Mouse (Mus musculus) ES-Bruce4 (cell line): ENCODE measurements around the gene Trim26.
"Not testable (repeated sequence)": the region's sequence is repeated elsewhere in the genome, so short reads cannot be mapped to it uniquely, and the experiment has no call there.

Experiments used
- CTCF ChIP-seq: IDR thresholded peaks from one replicate; pipeline ENCODE4 v1.8.1; 2011; ENCODE audit warnings: low read depth, low read length
- EP300 ChIP-seq: IDR thresholded peaks from 2 replicates; pipeline ENCODE4 v1.6.1; 2011; ENCODE audit warnings: low read depth, low read length; ENCODE audit not compliant: insufficient read depth
- POLR2A ChIP-seq: IDR thresholded peaks from one replicate; pipeline ENCODE4 v1.8.1; 2011; ENCODE audit warnings: low read length; ENCODE audit not compliant: insufficient read depth

GRCm38 (mm10) chr17:36891496-36891895 is 54.6 kb downstream of the Trim26 start:
- not testable (repeated sequence) for TF ChIP-seq EP300, CTCF, POLR2A
